Mouse (Mus musculus) spleen, adult 2 months (tissue): ENCODE results near the gene Rbm18. TPM values are rescaled to one million over a fixed set of nuclear protein-coding genes. Genes with fewer than 3 reads are reported as not detected.

Source experiments
- DNase-seq, 2 experiments: peaks; one replicate each; pipeline versions ENCODE4 v3.0.0 to v3.0.0-alpha.2; 2012 to 2021; ENCODE audit warnings: low spot score in 2 of 2, low read depth in 1 of 2
- H3K27ac ChIP-seq: fragments of 200-500 bp; 2 replicates; pipeline ENCODE4 v1.5.1; 2012; ENCODE audit warnings: low read length, inconsistent platforms; ENCODE audit not compliant: insufficient read depth
- H3K27me3 ChIP-seq: fragments of 200-500 bp; 2 replicates; pipeline ENCODE4 v1.6.1; 2012; ENCODE audit warnings: mild to moderate bottlenecking, moderate library complexity, low read length, inconsistent platforms; ENCODE audit not compliant: control insufficient read depth, insufficient read depth
- H3K36me3 ChIP-seq: fragments of 200-500 bp; 2 replicates; pipeline ENCODE4 v1.6.1; 2012; ENCODE audit warnings: mild to moderate bottlenecking, low read length, inconsistent platforms; ENCODE audit not compliant: control insufficient read depth, insufficient read depth
- H3K4me1 ChIP-seq: fragments of 200-500 bp; 2 replicates; pipeline ENCODE4 v1.6.1; 2011; ENCODE audit warnings: inconsistent platforms; ENCODE audit not compliant: control insufficient read depth, insufficient read depth, insufficient read length
- H3K4me3 ChIP-seq: fragments of 200-500 bp; 2 replicates; pipeline ENCODE4 v1.5.1; 2011; ENCODE audit warnings: mild to moderate bottlenecking, inconsistent platforms; ENCODE audit not compliant: insufficient read depth, insufficient read length; ENCODE audit errors: extremely low read depth
- CTCF ChIP-seq: fragments of 200-500 bp; IDR thresholded peaks from 2 replicates; pipeline ENCODE4 v1.5.1; 2011; ENCODE audit warnings: mild to moderate bottlenecking, inconsistent platforms; ENCODE audit not compliant: insufficient read depth, insufficient read length, insufficient replicate concordance; ENCODE audit errors: extremely low read depth
- POLR2A ChIP-seq: fragments of 200-500 bp; IDR thresholded peaks from 2 replicates; pipeline ENCODE4 v1.6.1; 2011; ENCODE audit warnings: low read depth, low read length, inconsistent platforms
- WGBS: fragments of 180-500 bp; shearing (Covaris S2); methylation state at CpG from one replicate; pipeline ENCODE4 v1.1.7; 2018; 5-methylcytosine and 5-hydroxymethylcytosine counted together
- polyA plus RNA-seq: library from polyadenylated mRNA; depleted of rRNA; stranded (reverse); fragments of >200 nt; gene quantifications from 2 replicates; pipeline ENCODE4 v1.2.3, GENCODE M21; 2012

Gene Rbm18
- polyA plus RNA-seq, 1 experiment, result 6.1 TPM

DNA sequence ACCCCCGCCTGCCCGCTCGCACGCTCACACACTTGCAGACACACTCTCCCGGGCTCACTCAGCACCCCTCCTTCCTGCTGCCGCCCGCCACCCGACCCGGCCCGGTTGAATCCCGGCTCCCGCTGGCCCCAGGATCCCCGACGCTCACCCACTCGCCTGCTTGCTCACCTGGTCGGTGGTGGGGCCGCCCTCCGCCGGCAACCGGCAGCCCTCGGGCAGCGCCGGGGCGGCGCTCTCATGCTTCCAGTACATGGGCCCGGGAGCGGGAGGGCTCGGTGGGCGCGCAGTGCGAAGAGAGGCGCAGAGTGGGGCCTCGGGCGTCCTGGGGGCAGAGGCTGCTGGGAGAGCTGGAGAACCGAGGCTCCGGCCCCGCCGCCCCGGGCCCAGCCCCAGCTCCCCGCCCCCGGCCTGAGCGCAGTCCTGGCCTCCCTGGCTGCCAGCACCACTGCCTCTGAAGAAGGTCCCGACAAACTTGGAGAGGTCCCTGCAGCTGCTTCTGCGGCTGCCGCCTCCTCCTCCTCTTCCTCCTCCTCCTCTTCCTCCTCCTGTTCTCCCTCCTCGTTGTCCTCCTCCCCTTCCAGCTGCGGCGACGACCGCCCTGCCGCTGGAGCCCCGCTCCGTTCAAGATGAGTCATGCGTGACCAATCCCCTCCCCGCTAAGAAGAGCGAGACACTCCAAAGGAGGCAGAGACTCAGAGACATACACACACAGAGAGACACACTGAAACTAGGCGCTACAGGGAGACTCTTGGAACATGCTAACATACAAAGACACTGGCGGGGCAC, 31.4 kb downstream of the Rbm18 start, which contains the start of gene Lhx6:
Gene Lhx6 (minus strand): TSS at position 453 of the 786 bp plus-strand sequence.
- Histone ChIP-seq H3K4me1 (peaks cover 4% of the 10 kb centered on the region), H3K27ac (no peak within 1 kb of the TSS), H3K27me3 (peaks cover 20% of the 10 kb centered on the region), H3K36me3 (no peaks in the 10 kb centered on the region), H3K4me3 (no peak within 1 kb of the TSS; the same call in 1 of the 2 replicates)
- WGBS, result 2% methylated on average over 55 of the region's 58 CpGs
- DNase-seq, result no peak
- TF ChIP-seq POLR2A (no peak), CTCF (no peak)

DNA sequence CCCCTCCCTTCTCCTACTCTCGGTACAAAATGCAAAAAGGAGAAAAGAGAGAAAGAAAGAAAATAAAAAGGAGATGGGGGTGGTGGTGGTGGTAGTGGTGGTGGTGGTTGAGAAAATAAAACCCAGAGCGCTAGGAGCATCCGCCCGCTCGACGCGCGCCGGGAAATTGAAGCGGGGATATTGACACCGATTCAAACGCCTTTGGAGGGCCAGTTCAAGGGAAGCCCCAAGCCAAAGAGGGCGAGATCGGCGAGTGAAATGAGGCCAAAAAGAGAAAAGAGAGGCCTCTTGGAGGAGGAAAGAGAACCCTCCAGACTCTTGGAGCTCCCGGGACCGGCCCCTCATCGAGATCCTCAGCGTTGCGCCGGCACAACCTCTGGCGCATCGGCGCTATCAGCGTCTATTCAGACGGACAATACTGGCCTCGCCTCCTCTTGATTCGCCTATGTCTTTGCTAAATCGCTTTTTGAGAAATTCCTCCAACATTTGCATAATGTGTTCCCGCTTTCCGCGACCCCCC, 32.1 kb downstream of the Rbm18 start:
- Histone ChIP-seq H3K27ac (no peak overlapping the region), H3K36me3 (no peaks in the 10 kb centered on the region), H3K4me1 (peaks cover 4% of the 10 kb centered on the region), H3K4me3 (no peak overlapping the region), H3K27me3 (peaks cover 20% of the 10 kb centered on the region)
- DNase-seq, result no peak
- 2% methylated on average over 32 of the region's 32 CpGs for WGBS
- TF ChIP-seq CTCF, result no peak
- TF ChIP-seq POLR2A, result no peak

DNA sequence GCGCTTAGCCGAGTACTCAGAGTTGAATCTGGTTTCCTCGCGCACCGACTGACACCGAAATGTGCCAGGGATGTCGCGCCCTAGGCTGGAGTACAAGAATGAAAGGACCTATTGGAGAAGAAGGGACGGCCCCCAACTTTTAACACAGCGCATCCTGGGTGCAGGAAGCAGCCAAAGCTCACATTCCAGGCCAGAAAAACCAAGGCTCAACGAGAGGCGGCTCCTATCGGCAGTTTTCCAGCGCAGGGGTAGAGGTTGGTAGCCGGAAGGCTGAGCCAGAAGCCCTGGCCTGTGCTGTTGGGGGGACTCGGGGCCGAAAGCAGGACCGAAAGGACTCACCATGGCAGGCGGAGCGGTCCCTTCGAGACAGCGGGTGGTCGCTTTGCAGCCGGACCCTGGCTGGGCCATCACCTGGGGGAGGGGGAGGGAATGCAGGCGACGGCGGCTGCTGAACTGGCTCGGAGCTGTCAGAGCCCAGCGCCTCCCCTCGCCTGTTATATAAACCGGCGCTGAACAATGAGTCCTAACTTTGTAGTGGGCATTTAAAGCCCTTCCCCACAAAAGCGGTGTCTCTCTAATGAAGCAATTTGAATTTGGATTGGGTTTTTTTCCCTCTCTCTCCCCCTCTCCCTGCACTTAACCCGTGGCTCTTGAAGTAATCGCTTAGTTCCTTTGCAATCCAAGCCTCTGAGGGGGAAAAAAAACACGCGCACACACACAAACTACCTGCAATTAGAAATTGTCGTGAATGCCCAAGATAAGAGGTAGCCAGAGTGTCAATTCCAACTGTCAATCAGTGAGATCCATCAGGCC, 32.8 kb downstream of the Rbm18 start:
- Histone ChIP-seq H3K4me3 (no peak overlapping the region), H3K27ac (no peak overlapping the region), H3K27me3 (peaks cover 20% of the 10 kb centered on the region), H3K36me3 (no peaks in the 10 kb centered on the region), H3K4me1 (peaks cover 4% of the 10 kb centered on the region)
- TF ChIP-seq CTCF (no peak), POLR2A (no peak)
- DNase-seq, result no peak
- WGBS, result 6% methylated on average over 38 of the region's 38 CpGs

DNA sequence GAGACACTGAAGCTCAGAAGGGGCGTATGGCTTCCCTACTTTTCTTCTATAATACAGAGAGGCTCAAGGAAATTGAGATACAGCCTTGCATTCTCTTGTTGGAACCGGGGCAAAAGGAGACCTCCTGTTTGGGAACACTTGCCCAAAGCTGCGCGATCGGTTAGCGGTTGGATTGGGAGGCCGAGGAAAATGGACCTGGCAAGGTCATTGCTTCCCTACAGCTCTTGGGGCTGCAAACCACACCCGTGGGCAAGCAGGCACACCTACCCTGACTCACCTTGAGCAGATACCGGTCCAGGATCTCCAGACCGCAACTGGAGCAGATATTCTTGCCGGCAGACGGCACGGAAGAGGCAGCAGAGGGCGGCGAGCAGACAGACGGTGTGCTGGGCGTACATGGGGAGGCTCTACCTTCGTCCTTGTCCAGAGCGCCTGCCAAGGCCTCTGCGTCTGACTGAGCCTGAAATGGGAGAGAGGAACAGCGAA, 33.5 kb downstream of the Rbm18 start:
- TF ChIP-seq CTCF (no peak), POLR2A (no peak)
- peaks cover 4% of the 10 kb centered on the region for H3K4me1 ChIP-seq
- DNase-seq, result no peak
- no peak overlapping the region for H3K27ac ChIP-seq
- no peak overlapping the region for H3K4me3 ChIP-seq
- H3K36me3 ChIP-seq, result no peaks in the 10 kb centered on the region
- WGBS, result 5% methylated on average over 21 of the region's 21 CpGs
- peaks cover 21% of the 10 kb centered on the region for H3K27me3 ChIP-seq

DNA sequence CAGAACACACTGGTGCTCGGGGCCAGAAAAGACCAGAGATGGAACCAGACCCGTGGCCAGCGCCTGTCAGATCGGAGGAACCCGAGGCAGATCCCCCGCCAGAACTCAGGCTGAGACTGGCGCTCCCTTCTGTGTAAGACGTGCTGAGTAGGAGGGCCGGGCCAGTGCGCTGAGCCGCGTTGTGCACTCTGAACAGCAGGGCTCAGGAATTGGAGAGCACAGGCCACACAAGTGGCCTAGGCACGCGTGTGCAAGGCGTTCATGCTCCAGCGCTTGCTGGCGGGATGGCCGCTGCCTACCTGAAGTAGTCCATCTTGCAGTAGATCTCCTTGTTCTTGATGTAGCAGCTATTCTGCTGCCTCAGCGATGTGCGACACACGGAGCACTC, 34.0 kb downstream of the Rbm18 start:
- Histone ChIP-seq H3K27me3 (peaks cover 21% of the 10 kb centered on the region), H3K4me3 (no peak overlapping the region), H3K27ac (no peak overlapping the region), H3K36me3 (no peaks in the 10 kb centered on the region), H3K4me1 (peaks cover 4% of the 10 kb centered on the region)
- 9% methylated on average over 21 of the region's 21 CpGs for WGBS
- TF ChIP-seq CTCF, result no peak
- TF ChIP-seq POLR2A, result no peak
- DNase-seq, result no peak

DNA sequence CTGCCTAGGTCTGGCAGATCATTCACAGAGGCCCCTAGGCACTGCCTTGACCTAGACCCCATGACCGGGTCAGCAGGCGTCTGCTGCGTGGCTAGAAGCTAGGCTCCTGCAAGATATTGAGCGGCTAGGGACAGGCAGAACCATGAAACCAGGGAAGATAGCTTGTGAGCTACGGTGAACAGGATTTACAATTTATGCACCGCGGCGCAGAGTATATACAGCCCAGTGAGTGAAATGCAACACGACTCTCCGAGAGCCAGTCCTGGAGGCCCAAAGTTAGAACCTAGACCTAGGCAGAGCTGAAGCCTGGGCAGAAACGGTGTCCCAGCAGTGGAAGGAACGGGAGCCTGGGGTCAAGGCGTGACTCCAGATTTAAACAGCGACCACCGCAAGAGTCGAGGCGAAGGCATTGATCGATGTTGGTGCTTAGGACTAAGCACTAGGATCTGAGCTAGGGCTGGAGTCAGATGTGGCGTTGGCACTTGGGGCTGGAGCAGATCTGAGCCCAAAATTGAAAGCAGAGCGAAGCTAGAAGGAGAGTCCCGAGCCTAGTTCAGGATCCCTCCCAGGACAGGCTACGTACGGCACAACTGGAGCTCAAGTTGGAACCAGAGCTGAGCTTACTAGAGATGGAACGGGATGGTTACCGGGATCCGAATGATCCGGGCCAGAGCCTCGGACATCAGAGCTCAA, 34.6 kb downstream of the Rbm18 start:
- DNase-seq, result no peak
- H3K27me3 ChIP-seq, result peaks cover 21% of the 10 kb centered on the region

More for the DNA sequence above, 34.6 kb downstream of the Rbm18 start:
- 12% methylated on average over 28 of the region's 28 CpGs for WGBS
- no peak for TF ChIP-seq CTCF
- no peak for TF ChIP-seq POLR2A
- H3K4me1 ChIP-seq, result peaks cover 4% of the 10 kb centered on the region
- H3K4me3 ChIP-seq, result no peak overlapping the region
- H3K27ac ChIP-seq, result no peak overlapping the region
- no peaks in the 10 kb centered on the region for H3K36me3 ChIP-seq
